Mouse (Mus musculus) C2C12 (cell line): ENCODE results near the gene Gm20865.
"Not testable (repeated sequence)": the region's sequence is repeated elsewhere in the genome, so short reads cannot be mapped to it uniquely, and the experiment has no call there.

Source experiments
- CTCF ChIP-seq: IDR thresholded peaks from one replicate; pipeline ENCODE4 v1.5.1; 2011; ENCODE audit not compliant: control insufficient read depth, insufficient read depth, insufficient read length
- MYOD1 ChIP-seq: IDR thresholded peaks from one replicate; pipeline ENCODE4 v1.6.1; 2011; ENCODE audit warnings: low read depth; ENCODE audit not compliant: control insufficient read depth, insufficient read length
- USF1 ChIP-seq: IDR thresholded peaks from one replicate; pipeline ENCODE4 v1.6.1; 2011; ENCODE audit warnings: low read depth, mild to moderate bottlenecking, control low read depth, moderate library complexity

GRCm38 (mm10) chrY:21241275-21241674 lies at the start of gene Gm20865:
- not testable (repeated sequence) for TF ChIP-seq CTCF, USF1, MYOD1
